Mouse (Mus musculus): ENCODE results near the gene Rnf212b. TPM values are rescaled to one million over a fixed set of nuclear protein-coding genes. Genes with fewer than 3 reads are reported as not detected.

The Rnf212b gene
- total and polyA plus RNA-seq, 2 experiments from 2014 or later: 0.15 TPM; not detected in 1

GRCm38 (mm10) chr14:54868026-54868425 is 54.1 kb downstream of the Rnf212b start:
- WGBS: 82% methylated on average over 4 of the region's 4 CpGs
- H3K4me3 ChIP-seq (ENCODE audit: low read depth, low read length): no peak overlapping the region
- no peaks in the 10 kb centered on the region for H3K36me3 ChIP-seq (replicated peaks; ENCODE audit: control insufficient read depth, insufficient read depth, low read length)
- no peak for TF ChIP-seq EP300 (IDR thresholded peaks at IDR 0.05; ENCODE audit: low read depth)
- TF ChIP-seq CTCF (IDR thresholded peaks at IDR 0.05; ENCODE audit: low read depth): no peak
- H3K4me2 ChIP-seq (ENCODE audit: low read depth, low read length): no peak overlapping the region
- H3K27me3 ChIP-seq (ENCODE audit: control insufficient read depth, insufficient read depth, low read length): no peaks in the 10 kb centered on the region
- ATAC-seq (ENCODE audit: insufficient read depth, low read depth): no peak
- H3K9me3 ChIP-seq (replicated peaks; ENCODE audit: control insufficient read depth, low read length): no peaks in the 10 kb centered on the region
- DNase-seq (ENCODE audit: low spot score): no peak
- H3K9ac ChIP-seq (replicated peaks; ENCODE audit: low read depth, low read length): no peak overlapping the region
- H3K4me1 ChIP-seq (ENCODE audit: control insufficient read depth, insufficient read depth): no peaks in the 10 kb centered on the region; the same call in 1 of the 2 replicates
- no peak overlapping the region for H3K27ac ChIP-seq (ENCODE audit: low read depth)

DNA sequence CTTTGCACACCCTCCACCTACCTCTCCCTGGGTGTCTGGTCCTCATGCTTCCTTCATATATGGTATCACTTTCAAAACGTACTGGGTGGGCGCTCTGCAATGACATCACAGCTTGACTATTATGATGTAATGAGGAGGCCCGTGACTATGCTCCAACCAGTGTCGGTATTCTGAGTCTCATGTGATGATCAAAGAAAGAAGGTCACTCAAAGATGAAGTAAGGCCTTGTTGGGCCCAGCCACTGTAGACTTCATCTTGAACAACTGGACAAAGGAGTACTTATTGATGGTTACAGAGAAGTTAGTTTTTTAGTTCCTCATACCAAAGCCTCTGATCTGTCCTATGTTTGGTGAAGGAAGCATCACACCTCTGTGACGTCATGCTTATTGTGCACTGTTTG is 56.9 kb downstream of the Rnf212b start, which contains the start of gene Homez:
Gene Homez, minus strand, starts transcription at position 101 of the 400 bp plus-strand sequence.
- Histone ChIP-seq H3K4me1 (ENCODE audit: control insufficient read depth, insufficient read depth) (peaks cover 5% of the 10 kb centered on the region; the same call in 1 of the 2 replicates), H3K9ac (replicated peaks; ENCODE audit: low read depth, low read length) (no peak within 1 kb of the TSS), H3K27me3 (ENCODE audit: control insufficient read depth, insufficient read depth, low read length) (no peaks in the 10 kb centered on the region), H3K27ac (ENCODE audit: low read depth) (no peak within 1 kb of the TSS), H3K4me2 (ENCODE audit: low read depth, low read length) (no peak within 1 kb of the TSS), H3K9me3 (replicated peaks; ENCODE audit: control insufficient read depth, low read length) (no peaks in the 10 kb centered on the region), H3K36me3 (replicated peaks; ENCODE audit: control insufficient read depth, insufficient read depth, low read length) (no peaks in the 10 kb centered on the region), H3K4me3 (ENCODE audit: low read depth, low read length) (no peak within 1 kb of the TSS)
- 86% methylated on average over 5 of the region's 5 CpGs for WGBS
- ATAC-seq (ENCODE audit: insufficient read depth, low read depth): no peak
- TF ChIP-seq EP300 (IDR thresholded peaks at IDR 0.05; ENCODE audit: low read depth): no peak
- no peak for TF ChIP-seq CTCF (IDR thresholded peaks at IDR 0.05; ENCODE audit: low read depth)
- DNase-seq (ENCODE audit: low spot score): no peak

DNA sequence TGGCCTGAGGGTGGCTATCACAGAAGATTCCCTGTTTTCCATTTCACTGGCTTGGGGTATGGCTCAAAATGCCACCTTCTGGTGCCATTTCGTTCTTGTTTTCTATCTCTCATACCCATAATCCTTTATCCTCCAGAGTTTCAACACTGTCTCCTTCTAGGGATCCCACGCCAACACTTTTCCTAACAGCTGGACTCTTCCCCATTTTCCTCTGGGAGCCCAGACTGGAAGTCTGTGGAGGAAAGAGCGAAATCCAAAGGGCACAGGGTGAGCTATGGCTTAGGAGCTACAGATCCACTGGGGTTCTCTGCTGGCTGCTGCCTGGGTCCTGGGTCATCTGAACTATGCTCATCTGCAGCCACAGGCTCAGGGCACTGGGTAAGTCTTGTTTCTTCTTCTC is 60.2 kb downstream of the Rnf212b start:
- WGBS: 91% methylated on average over 3 of the region's 3 CpGs
- ATAC-seq (ENCODE audit: insufficient read depth, low read depth): no peak
- H3K4me2 ChIP-seq (ENCODE audit: low read depth, low read length): no peak overlapping the region

GRCm38 (mm10) chr14:54875844-54876538 is 62.0 kb downstream of the Rnf212b start:
- H3K36me3 ChIP-seq (replicated peaks; ENCODE audit: control insufficient read depth, insufficient read depth, low read length): no peaks in the 10 kb centered on the region
- peaks cover 11% of the 10 kb centered on the region; the same call in 1 of the 2 replicates for H3K4me1 ChIP-seq (ENCODE audit: control insufficient read depth, insufficient read depth)
- H3K27ac ChIP-seq (ENCODE audit: low read depth): peak overlapping the region; percentile 79
- H3K4me2 ChIP-seq (ENCODE audit: low read depth, low read length): peak overlapping the region; percentile 98
- H3K9ac ChIP-seq (replicated peaks; ENCODE audit: low read depth, low read length): peak overlapping the region; percentile 69
- WGBS: 3% methylated on average over 36 of the region's 36 CpGs
- H3K4me3 ChIP-seq (ENCODE audit: low read depth, low read length): peak overlapping the region; percentile 85
- peak; percentile 37 for ATAC-seq (ENCODE audit: insufficient read depth, low read depth)
- no peak for TF ChIP-seq EP300 (IDR thresholded peaks at IDR 0.05; ENCODE audit: low read depth)
- TF ChIP-seq CTCF (IDR thresholded peaks at IDR 0.05; ENCODE audit: low read depth): no peak
- H3K9me3 ChIP-seq (replicated peaks; ENCODE audit: control insufficient read depth, low read length): no peaks in the 10 kb centered on the region
- peak; percentile 24 for DNase-seq (ENCODE audit: low spot score)
- H3K27me3 ChIP-seq (ENCODE audit: control insufficient read depth, insufficient read depth, low read length): no peaks in the 10 kb centered on the region

More for the DNA sequence above, 60.2 kb downstream of the Rnf212b start:
- Histone ChIP-seq H3K4me1 (ENCODE audit: control insufficient read depth, insufficient read depth) (peaks cover 11% of the 10 kb centered on the region; the same call in 1 of the 2 replicates), H3K9ac (replicated peaks; ENCODE audit: low read depth, low read length) (no peak overlapping the region), H3K27ac (ENCODE audit: low read depth) (no peak overlapping the region), H3K27me3 (ENCODE audit: control insufficient read depth, insufficient read depth, low read length) (no peaks in the 10 kb centered on the region), H3K9me3 (replicated peaks; ENCODE audit: control insufficient read depth, low read length) (no peaks in the 10 kb centered on the region), H3K36me3 (replicated peaks; ENCODE audit: control insufficient read depth, insufficient read depth, low read length) (no peaks in the 10 kb centered on the region), H3K4me3 (ENCODE audit: low read depth, low read length) (no peak overlapping the region)
- no peak for DNase-seq (ENCODE audit: low spot score)
- TF ChIP-seq CTCF (IDR thresholded peaks at IDR 0.05; ENCODE audit: low read depth) (no peak), EP300 (IDR thresholded peaks at IDR 0.05; ENCODE audit: low read depth) (no peak)

- no peaks in the 10 kb centered on the region for H3K36me3 ChIP-seq (replicated peaks; ENCODE audit: control insufficient read depth, insufficient read depth, low read length)
- ATAC-seq (ENCODE audit: insufficient read depth, low read depth): peak; percentile 88
These were observed 62.7 kb downstream of the Rnf212b start for GRCm38 (mm10) chr14:54876539-54877047.

More at GRCm38 (mm10) chr14:54876539-54877047, 62.7 kb downstream of the Rnf212b start:
- WGBS: under 1% methylated on average over 53 of the region's 72 CpGs
- Histone ChIP-seq H3K4me1 (ENCODE audit: control insufficient read depth, insufficient read depth) (peaks cover 11% of the 10 kb centered on the region; the same call in 1 of the 2 replicates), H3K27ac (ENCODE audit: low read depth) (peak overlapping the region; percentile 79), H3K9me3 (replicated peaks; ENCODE audit: control insufficient read depth, low read length) (no peaks in the 10 kb centered on the region), H3K9ac (replicated peaks; ENCODE audit: low read depth, low read length) (peak overlapping the region; percentile 69), H3K4me3 (ENCODE audit: low read depth, low read length) (peak overlapping the region; percentile 85), H3K27me3 (ENCODE audit: control insufficient read depth, insufficient read depth, low read length) (no peaks in the 10 kb centered on the region), H3K4me2 (ENCODE audit: low read depth, low read length) (peak overlapping the region; percentile 98)
- TF ChIP-seq EP300 (IDR thresholded peaks at IDR 0.05; ENCODE audit: low read depth): no peak
- TF ChIP-seq CTCF (IDR thresholded peaks at IDR 0.05; ENCODE audit: low read depth): no peak
- peak; percentile 72 for DNase-seq (ENCODE audit: low spot score)
